Mouse (Mus musculus): ENCODE data around the gene Axl. TPM values are rescaled to one million over a fixed set of nuclear protein-coding genes. Genes with fewer than 3 reads are reported as not detected.

Axl gene
- polyA plus RNA-seq, 1 experiment from 2014 or later = 110 TPM

- H3K27ac ChIP-seq = no peak overlapping the region
- no peak overlapping the region for H3K4me3 ChIP-seq (replicated peaks; ENCODE audit: low read depth, low read length)
- peaks cover 43% of the 10 kb centered on the region for H3K36me3 ChIP-seq (ENCODE audit: insufficient read depth, low read length)
- TF ChIP-seq CTCF (IDR thresholded peaks at IDR 0.05; ENCODE audit: low read depth) = no peak
- no peak overlapping the region for H3K4me2 ChIP-seq (ENCODE audit: low read length)
- no peaks in the 10 kb centered on the region for H3K9me3 ChIP-seq (replicated peaks; ENCODE audit: low read length)
- H3K4me1 ChIP-seq (replicated peaks; ENCODE audit: insufficient read depth, low read length) = peaks cover 12% of the 10 kb centered on the region
- no peak for ATAC-seq (replicated peaks; ENCODE audit: low FRiP score, low read depth)
- WGBS = 83% methylated on average over 9 of the region's 9 CpGs
- H3K27me3 ChIP-seq (ENCODE audit: insufficient read depth, low read length) = no peaks in the 10 kb centered on the region
- DNase-seq (ENCODE audit: low spot score) = no peak
- H3K9ac ChIP-seq (ENCODE audit: low read depth, low read length) = no peak overlapping the region
These were observed 75.7 kb downstream of the Axl start for GRCm38 (mm10) chr7:25712801-25713200.

DNA sequence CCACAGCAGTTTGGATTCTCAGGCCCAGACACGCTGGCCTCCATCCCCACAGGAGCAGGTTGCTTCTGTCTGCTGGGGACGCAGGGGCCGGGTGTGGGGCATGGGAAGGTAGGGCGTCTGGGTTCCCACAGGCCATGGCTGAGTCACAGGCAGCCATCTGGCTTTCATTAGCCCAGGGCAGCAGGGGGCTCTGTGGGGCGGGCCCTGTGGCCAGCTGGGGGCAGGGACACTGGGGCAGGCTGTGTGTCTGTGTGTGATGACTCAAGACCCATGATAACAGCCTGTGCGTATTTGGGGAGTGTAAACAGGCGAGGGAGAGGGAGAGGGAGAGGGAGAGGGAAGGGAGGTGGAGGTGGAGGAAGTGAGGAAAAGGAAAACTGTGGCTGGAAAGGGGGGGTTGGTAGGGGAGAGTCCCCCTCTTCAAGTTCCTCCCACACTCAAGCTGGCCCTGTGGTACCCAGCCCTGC, 76.7 kb downstream of the Axl start:
- DNase-seq (ENCODE audit: low spot score) (no peak), ATAC-seq (replicated peaks; ENCODE audit: low FRiP score, low read depth) (no peak)
- Histone ChIP-seq H3K27ac (no peak overlapping the region), H3K4me1 (replicated peaks; ENCODE audit: insufficient read depth, low read length) (peaks cover 15% of the 10 kb centered on the region), H3K36me3 (ENCODE audit: insufficient read depth, low read length) (peaks cover 43% of the 10 kb centered on the region), H3K27me3 (ENCODE audit: insufficient read depth, low read length) (no peaks in the 10 kb centered on the region), H3K9me3 (replicated peaks; ENCODE audit: low read length) (no peaks in the 10 kb centered on the region), H3K4me3 (replicated peaks; ENCODE audit: low read depth, low read length) (no peak overlapping the region), H3K9ac (ENCODE audit: low read depth, low read length) (no peak overlapping the region), H3K4me2 (ENCODE audit: low read length) (no peak overlapping the region)
- 34% methylated on average over 6 of the region's 7 CpGs for WGBS
- no peak for TF ChIP-seq CTCF (IDR thresholded peaks at IDR 0.05; ENCODE audit: low read depth)

DNA sequence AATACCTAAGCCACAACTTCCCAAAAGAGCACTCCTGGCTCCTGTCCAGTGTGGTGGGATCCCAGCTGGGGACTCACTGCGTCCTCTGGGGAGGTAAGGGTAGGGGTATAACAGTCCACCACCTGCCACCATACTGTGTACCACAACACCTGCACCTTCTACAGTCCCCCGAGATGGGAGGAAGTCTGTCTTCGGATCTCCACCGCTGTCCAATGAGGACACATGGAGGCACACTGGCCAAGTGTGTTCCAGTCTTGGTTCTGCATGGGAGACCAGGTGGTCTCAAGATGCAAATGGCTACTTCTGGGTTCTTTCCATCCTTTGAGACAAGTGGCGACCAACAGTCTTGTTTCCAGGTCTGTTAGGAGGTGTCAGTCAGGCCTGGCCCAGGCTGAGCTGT, 77.3 kb downstream of the Axl start:
- H3K9me3 ChIP-seq (replicated peaks; ENCODE audit: low read length) = no peaks in the 10 kb centered on the region
- no peak overlapping the region for H3K27ac ChIP-seq
- H3K36me3 ChIP-seq (ENCODE audit: insufficient read depth, low read length) = peaks cover 43% of the 10 kb centered on the region
- no peak overlapping the region for H3K9ac ChIP-seq (ENCODE audit: low read depth, low read length)
- no peak for TF ChIP-seq CTCF (IDR thresholded peaks at IDR 0.05; ENCODE audit: low read depth)
- DNase-seq (ENCODE audit: low spot score) = no peak
- H3K27me3 ChIP-seq (ENCODE audit: insufficient read depth, low read length) = no peaks in the 10 kb centered on the region
- WGBS = 66% methylated on average over 5 of the region's 5 CpGs
- ATAC-seq (replicated peaks; ENCODE audit: low FRiP score, low read depth) = no peak
- H3K4me1 ChIP-seq (replicated peaks; ENCODE audit: insufficient read depth, low read length) = peaks cover 15% of the 10 kb centered on the region
- no peak overlapping the region for H3K4me3 ChIP-seq (replicated peaks; ENCODE audit: low read depth, low read length)
- no peak overlapping the region for H3K4me2 ChIP-seq (ENCODE audit: low read length)

GRCm38 (mm10) chr7:25710519-25711130, 77.9 kb downstream of the Axl start:
- 0 out of 2 replicates have a peak, but pooled peaks have one; percentile 6 for ATAC-seq (replicated peaks; ENCODE audit: low FRiP score, low read depth)
- 0 out of 2 replicates have a peak overlapping the region, but pooled peaks have one; percentile 35 for H3K9ac ChIP-seq (ENCODE audit: low read depth, low read length)

GRCm38 (mm10) chr7:25709961-25710360, 78.5 kb downstream of the Axl start:
- Histone ChIP-seq H3K4me2 (ENCODE audit: low read length) (0 out of 2 replicates have a peak overlapping the region, but pooled peaks have one; percentile 3), H3K4me3 (replicated peaks; ENCODE audit: low read depth, low read length) (no peak overlapping the region), H3K9ac (ENCODE audit: low read depth, low read length) (0 out of 2 replicates have a peak overlapping the region, but pooled peaks have one; percentile 35), H3K9me3 (replicated peaks; ENCODE audit: low read length) (no peaks in the 10 kb centered on the region), H3K27me3 (ENCODE audit: insufficient read depth, low read length) (no peaks in the 10 kb centered on the region), H3K4me1 (replicated peaks; ENCODE audit: insufficient read depth, low read length) (peaks cover 19% of the 10 kb centered on the region), H3K36me3 (ENCODE audit: insufficient read depth, low read length) (peaks cover 32% of the 10 kb centered on the region), H3K27ac (no peak overlapping the region)
- ATAC-seq (replicated peaks; ENCODE audit: low FRiP score, low read depth) (no peak), DNase-seq (ENCODE audit: low spot score) (no peak)
- TF ChIP-seq CTCF (IDR thresholded peaks at IDR 0.05; ENCODE audit: low read depth) = no peak
- 17% methylated on average over 12 of the region's 12 CpGs for WGBS

More at GRCm38 (mm10) chr7:25710519-25711130, 77.9 kb downstream of the Axl start:
- 8% methylated on average over 7 of the region's 7 CpGs for WGBS
- Histone ChIP-seq H3K9me3 (replicated peaks; ENCODE audit: low read length) (no peaks in the 10 kb centered on the region), H3K4me3 (replicated peaks; ENCODE audit: low read depth, low read length) (no peak overlapping the region), H3K36me3 (ENCODE audit: insufficient read depth, low read length) (peaks cover 39% of the 10 kb centered on the region), H3K4me1 (replicated peaks; ENCODE audit: insufficient read depth, low read length) (peaks cover 19% of the 10 kb centered on the region), H3K27me3 (ENCODE audit: insufficient read depth, low read length) (no peaks in the 10 kb centered on the region), H3K4me2 (ENCODE audit: low read length) (peak overlapping the region; percentile 3; the same call in 1 of the 2 replicates), H3K27ac (no peak overlapping the region)
- no peak for DNase-seq (ENCODE audit: low spot score)
- TF ChIP-seq CTCF (IDR thresholded peaks at IDR 0.05; ENCODE audit: low read depth) = no peak

DNA sequence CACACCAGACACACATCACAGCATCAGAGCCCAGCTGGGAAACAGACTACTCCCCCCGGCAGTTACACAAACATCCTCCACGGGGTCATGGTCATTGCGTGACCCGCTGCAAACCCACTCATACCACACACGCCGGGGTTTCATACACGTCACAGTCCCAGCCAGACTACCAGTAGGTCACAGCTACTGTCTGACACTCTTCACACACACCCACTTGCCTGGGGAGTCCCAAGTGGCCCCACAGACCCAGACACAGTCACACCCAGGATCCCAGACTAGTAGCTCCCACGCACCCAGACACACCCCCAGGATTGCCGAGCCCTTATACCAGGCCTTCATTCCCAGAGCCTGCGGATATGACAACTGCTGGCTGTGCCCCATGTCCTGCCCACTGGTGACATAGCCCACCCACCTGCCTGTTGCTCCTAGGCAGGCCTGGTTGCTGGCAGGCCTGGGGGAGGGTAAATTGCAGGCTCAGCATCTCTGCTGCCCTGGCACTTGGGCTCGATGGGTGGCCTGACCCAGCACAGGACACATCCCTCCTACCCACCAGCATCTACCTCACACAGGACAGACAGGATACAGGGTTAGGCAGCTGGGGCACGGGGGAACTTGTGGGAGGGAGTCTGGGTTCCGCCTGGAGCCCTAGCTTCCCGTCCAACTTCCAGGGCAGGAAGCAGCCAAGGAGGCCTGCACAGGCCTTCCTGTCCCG, 80.8 kb downstream of the Axl start:
- ATAC-seq (replicated peaks; ENCODE audit: low FRiP score, low read depth) (peak; percentile 21; the same call in 1 of the 2 replicates), DNase-seq (ENCODE audit: low spot score) (peak; percentile 66)
- Histone ChIP-seq H3K9me3 (replicated peaks; ENCODE audit: low read length) (no peaks in the 10 kb centered on the region), H3K4me3 (replicated peaks; ENCODE audit: low read depth, low read length) (no peak overlapping the region), H3K36me3 (ENCODE audit: insufficient read depth, low read length) (0 out of 2 replicates have a peak, but pooled peaks cover 10% of the 10 kb centered on the region), H3K4me2 (ENCODE audit: low read length) (no peak overlapping the region), H3K9ac (ENCODE audit: low read depth, low read length) (0 out of 2 replicates have a peak overlapping the region, but pooled peaks have one; percentile 27), H3K27ac (peak overlapping the region; percentile 74), H3K4me1 (replicated peaks; ENCODE audit: insufficient read depth, low read length) (peaks cover 22% of the 10 kb centered on the region), H3K27me3 (ENCODE audit: insufficient read depth, low read length) (no peaks in the 10 kb centered on the region)
- no peak for TF ChIP-seq CTCF (IDR thresholded peaks at IDR 0.05; ENCODE audit: low read depth)
- 22% methylated on average over 15 of the region's 15 CpGs for WGBS

Small RNA genes lying within 50 kb of the gene (microRNA-seq; reads per million reads assigned to microRNA genes)
- not detected for gene Gm24865

Other genes with a start within 250 kb of the Axl start
- gene Ceacam2, start 248.8 kb downstream of the Axl start, polyA plus RNA-seq (2015; fragmentation: Nextera tagmentation; extraction: Ambion mirVana) = 0.07 TPM in 1 of 2 replicates, not detected in the other
- gene Erich4, start 172.8 kb downstream of the Axl start, polyA plus RNA-seq (2015; fragmentation: Nextera tagmentation; extraction: Ambion mirVana) = 10.1 and 11.2 TPM in 2 replicates
- 68.6 and 68.9 TPM in 2 replicates for gene Dmac2, start 169.3 kb downstream of the Axl start, polyA plus RNA-seq (2015; fragmentation: Nextera tagmentation; extraction: Ambion mirVana)
- 9.3 and 11.4 TPM in 2 replicates for gene B3gnt8, start 162.1 kb downstream of the Axl start, polyA plus RNA-seq (2015; fragmentation: Nextera tagmentation; extraction: Ambion mirVana)
- gene Bckdha, start 129.7 kb downstream of the Axl start, polyA plus RNA-seq (2015; fragmentation: Nextera tagmentation; extraction: Ambion mirVana) = 90.1 and 96.3 TPM in 2 replicates
- gene Exosc5, start 129.5 kb downstream of the Axl start, polyA plus RNA-seq (2015; fragmentation: Nextera tagmentation; extraction: Ambion mirVana) = 76.8 and 78.6 TPM in 2 replicates
- 1.0 and 1.1 TPM in 2 replicates for gene Tmem91, start 113.5 kb downstream of the Axl start, polyA plus RNA-seq (2015; fragmentation: Nextera tagmentation; extraction: Ambion mirVana)
- 31.4 and 32.3 TPM in 2 replicates for gene B9d2, start 107.9 kb downstream of the Axl start, polyA plus RNA-seq (2015; fragmentation: Nextera tagmentation; extraction: Ambion mirVana)
- gene Tgfb1, start 101.7 kb downstream of the Axl start, polyA plus RNA-seq (2015; fragmentation: Nextera tagmentation; extraction: Ambion mirVana) = 3.2 and 3.6 TPM in 2 replicates
- 18.8 and 19.4 TPM in 2 replicates for gene Ccdc97, start 69.6 kb downstream of the Axl start, polyA plus RNA-seq (2015; fragmentation: Nextera tagmentation; extraction: Ambion mirVana)
- gene Hnrnpul1, start 33.9 kb downstream of the Axl start, polyA plus RNA-seq (2015; fragmentation: Nextera tagmentation; extraction: Ambion mirVana) = 50.0 and 56.0 TPM in 2 replicates
- 25.4 and 26.7 TPM in 2 replicates for gene Cyp2s1, start 28.2 kb upstream of the Axl start, polyA plus RNA-seq (2015; fragmentation: Nextera tagmentation; extraction: Ambion mirVana)
- gene Cyp2b10, start 108.9 kb upstream of the Axl start, polyA plus RNA-seq (2015; fragmentation: Nextera tagmentation; extraction: Ambion mirVana) = not detected in 2 replicates

All from kidney, postnatal 0 days (tissue).